Mouse (Mus musculus) lung, postnatal 0 days (tissue): ENCODE data around the gene Pkn2.

Source experiments
- CTCF ChIP-seq: IDR thresholded peaks from 2 replicates; pipeline ENCODE4 v1.5.1; 2016; ENCODE audit warnings: antibody characterized with exemption, mild to moderate bottlenecking
- EP300 ChIP-seq: IDR thresholded peaks from 2 replicates; pipeline ENCODE4 v1.6.1; 2016; ENCODE audit warnings: antibody characterized with exemption, mild to moderate bottlenecking, control low read depth

- TF ChIP-seq EP300 (no peak), CTCF (no peak)
Measured at GRCm38 (mm10) chr3:142855961-142856472, 25.8 kb downstream of the Pkn2 start.
